Mouse (Mus musculus): ENCODE data around the gene Ppp1r15a.
"Not testable (repeated sequence)": the region's sequence is repeated elsewhere in the genome, so short reads cannot be mapped to it uniquely, and the experiment has no call there.

The Ppp1r15a gene

GRCm38 (mm10) chr7:45519345-45520120, 6.5 kb downstream of the Ppp1r15a start:
- DNase-seq (ENCODE audit: low read depth) = no peak

- no peak for DNase-seq (ENCODE audit: low read depth)
These were observed 7.5 kb downstream of the Ppp1r15a start for GRCm38 (mm10) chr7:45518618-45519017.

DNA sequence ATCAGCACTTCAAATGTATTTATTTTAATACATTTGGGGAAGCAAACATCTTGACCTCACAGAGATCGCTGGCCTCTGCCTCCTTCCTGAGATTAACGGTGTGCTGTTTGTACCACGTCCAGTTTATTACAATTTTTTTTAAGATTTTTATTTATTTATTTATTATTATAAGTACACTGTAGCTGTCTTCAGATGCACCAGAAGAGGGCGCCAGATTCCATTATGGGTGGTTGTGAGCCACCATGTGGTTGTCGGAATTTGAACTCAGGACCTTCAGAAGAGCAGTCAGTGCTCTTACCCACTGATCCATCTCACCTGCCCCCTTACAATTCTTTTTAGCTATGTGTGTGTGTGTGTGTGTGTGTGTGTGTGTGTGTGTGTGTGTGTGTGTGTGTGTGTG, 9.2 kb downstream of the Ppp1r15a start:
- DNase-seq (ENCODE audit: low read depth) = not testable (repeated sequence)

GRCm38 (mm10) chr7:45515436-45515835, 10.6 kb downstream of the Ppp1r15a start:
- peak; percentile 69 for DNase-seq (ENCODE audit: low read depth)

DNA sequence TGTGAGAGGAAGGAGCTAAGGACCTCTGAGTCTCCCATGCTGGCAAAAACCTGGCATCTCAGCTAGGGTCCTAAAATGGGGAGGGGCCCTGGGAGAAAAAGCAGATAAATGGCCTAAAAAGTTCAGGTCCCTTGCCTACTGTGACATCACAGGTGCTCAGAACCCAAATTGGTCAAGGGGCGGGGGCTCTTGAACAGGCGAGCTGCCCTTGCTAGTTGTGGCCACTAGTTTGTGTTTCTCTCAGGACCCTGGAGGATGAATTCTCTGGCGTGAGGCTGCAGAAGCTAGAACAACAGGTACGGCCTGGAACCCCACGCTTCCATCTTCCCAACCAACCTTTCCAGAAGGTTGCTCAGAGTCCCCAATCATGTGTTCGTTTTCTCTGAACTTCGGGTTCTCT, 11.7 kb downstream of the Ppp1r15a start:
- DNase-seq (ENCODE audit: low read depth) = no peak

DNA sequence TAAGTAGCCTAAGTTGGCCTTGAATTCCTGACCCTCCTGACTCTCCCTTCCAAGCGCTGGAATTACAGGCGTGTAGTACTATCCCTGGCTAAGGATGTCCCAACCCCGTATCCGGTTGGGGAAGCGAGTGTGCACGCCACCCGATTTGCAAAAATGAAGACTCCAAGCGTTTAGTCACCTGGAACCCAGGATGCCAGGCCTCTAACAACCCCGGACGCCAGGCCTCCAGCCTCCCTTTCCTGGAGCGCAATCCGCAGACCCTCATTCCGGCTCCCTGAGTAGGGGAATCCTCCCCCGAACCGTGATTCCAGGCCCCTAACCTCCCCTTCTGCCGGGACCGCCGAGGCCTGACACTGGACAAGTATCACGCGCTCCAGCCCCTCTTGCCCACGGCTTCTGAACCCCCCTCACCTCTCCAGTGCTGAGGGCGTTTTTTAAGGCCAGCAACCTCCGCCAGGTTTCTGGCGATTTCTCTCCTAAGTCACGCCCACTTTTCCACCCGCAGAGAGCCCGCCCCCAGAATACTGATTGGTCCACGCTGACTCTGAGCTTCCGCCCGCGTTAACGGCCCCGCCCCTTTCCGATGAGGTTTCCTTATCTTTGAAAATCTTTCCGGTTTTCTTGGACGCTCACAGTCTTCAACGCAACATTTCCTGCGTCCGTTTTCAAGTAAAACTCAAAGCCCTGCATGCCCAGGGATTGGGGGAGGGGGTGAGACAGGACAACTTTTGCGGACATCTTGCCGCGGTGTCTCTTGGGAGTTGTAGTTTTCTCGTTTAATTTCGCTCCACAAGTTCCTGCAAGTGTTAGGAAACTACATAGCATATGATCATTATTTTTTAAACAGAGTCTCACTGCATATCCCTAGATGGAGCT, 15.9 kb downstream of the Ppp1r15a start, which contains the start of gene Nucb1:
Gene Nucb1 (minus strand): TSS at position 495 of the 876 bp plus-strand sequence.
- DNase-seq (ENCODE audit: low read depth) = peak; percentile 95

DNA sequence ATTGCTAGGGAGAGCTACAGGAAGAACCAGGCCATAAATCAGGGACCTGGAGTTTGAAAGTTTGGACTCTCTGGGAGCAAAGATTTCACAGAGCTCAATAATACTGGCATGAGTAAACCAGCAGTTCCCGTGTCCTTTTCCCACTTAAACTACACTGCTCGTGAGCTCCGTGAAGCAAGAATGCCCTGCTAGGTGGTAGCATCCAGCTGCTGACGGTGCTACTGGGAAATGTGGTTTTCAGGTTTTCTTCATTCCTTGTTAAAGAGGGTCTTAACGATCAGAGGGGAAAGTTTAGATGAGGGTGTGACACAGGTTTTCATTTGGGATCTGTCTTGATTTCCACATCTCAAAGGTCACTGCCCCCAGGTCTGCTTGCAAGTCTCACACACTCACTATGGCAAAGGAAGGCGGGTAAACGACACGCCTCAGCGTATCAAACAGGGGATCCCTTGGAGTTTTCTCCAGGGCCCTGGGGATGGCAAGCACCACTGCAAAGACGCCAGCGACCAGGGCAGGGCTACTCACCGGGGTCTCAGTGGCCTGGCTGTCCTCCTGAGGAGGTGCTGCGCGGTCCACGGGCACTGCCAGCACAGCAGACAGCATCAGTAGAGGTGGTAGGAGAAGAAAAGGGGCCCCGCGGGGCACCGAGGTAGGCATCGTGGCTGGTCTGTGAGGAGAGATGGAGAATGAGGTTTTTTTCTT, 16.7 kb downstream of the Ppp1r15a start:
- no peak for DNase-seq (ENCODE audit: low read depth)

DNA sequence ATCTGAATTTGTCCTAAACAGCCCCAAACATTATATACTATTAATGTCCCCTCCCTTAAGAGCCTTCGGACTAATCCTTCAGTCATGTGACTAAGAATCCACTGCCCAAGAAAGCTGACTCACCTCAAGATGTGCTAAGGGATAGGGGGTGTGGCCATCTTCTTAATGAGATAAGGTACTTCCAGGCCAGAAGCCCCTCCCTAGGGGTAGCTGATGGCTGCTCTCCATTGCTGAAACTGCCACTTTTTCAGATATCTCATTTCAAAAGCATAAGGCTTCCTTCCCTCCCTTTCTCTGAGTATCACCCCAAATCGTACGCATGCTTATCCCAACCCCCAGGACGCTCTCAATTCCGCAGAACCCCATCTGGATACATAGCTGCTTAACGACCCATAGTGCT, 17.5 kb downstream of the Ppp1r15a start:
- no peak for DNase-seq (ENCODE audit: low read depth)

- DNase-seq (ENCODE audit: low read depth) = no peak
These were observed 18.5 kb downstream of the Ppp1r15a start for GRCm38 (mm10) chr7:45507583-45507982.

DNA sequence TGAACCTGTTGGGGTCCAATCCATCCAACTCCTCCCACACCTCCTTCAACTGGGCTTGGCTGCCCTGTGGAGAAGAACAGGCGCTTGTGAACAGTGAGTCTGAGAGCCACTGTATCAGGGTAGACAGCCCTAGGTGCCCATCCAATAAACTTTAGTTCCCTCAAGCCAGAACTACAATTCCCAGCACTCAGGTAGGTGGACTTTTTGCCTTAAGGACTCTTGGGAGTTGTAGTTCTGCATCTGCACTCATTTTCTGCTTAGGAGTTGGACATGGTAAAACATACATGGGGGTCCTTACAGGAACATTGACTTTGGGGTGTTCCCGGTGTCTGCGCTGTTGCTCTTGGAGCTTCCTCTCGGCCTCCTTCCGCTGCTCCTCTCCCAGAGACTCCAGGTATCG, 27.6 kb downstream of the Ppp1r15a start:
- DNase-seq (ENCODE audit: low read depth) = no peak

DNA sequence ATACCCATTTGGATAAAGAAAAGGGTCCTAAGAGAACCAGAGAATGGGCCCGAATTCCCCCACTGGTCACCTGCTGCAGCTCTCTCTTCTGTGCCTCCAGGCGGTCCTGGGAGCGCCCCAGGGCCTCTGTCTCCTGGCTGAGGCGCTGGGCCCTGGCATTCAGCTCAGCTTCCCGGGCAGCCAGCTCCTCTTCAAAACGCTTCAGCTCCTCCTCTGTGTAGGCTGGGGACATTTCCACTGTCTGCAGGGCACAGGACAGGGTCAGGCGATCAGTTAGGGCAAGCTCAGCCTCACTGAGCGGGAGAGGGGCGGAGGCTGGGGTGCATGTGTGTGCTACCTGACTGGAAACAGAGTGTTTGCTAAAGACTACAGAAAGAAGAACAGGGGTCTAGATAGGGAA, 31.5 kb downstream of the Ppp1r15a start:
- DNase-seq (ENCODE audit: low read depth) = no peak

DNA sequence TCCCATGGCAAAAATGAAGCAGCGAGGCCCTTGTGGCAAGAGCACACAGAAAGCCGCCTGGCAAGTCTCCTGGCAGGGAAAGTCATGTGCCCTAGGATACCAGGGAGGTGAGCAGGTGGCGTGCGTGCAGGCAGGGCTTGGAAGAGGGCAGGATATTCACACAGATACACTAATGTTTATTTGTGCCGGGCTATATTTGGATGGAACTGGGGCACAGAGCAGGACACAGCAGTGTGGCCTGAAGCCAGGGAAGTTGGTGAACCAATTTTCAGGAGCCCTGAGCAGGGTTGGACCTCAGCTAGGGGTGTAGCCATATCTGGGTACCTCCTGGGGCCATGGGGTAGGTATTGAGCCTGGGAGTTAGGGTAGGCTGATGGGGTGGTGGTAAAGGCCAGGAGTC, 33.1 kb downstream of the Ppp1r15a start:
- no peak for DNase-seq (ENCODE audit: low read depth)

- no peak for DNase-seq (ENCODE audit: low read depth)
These were observed 33.7 kb downstream of the Ppp1r15a start for GRCm38 (mm10) chr7:45492225-45492844.

GRCm38 (mm10) chr7:45491264-45491663, 34.8 kb downstream of the Ppp1r15a start:
- no peak for DNase-seq (ENCODE audit: low read depth)

GRCm38 (mm10) chr7:45490822-45491221, 35.2 kb downstream of the Ppp1r15a start:
- no peak for DNase-seq (ENCODE audit: low read depth)

DNA sequence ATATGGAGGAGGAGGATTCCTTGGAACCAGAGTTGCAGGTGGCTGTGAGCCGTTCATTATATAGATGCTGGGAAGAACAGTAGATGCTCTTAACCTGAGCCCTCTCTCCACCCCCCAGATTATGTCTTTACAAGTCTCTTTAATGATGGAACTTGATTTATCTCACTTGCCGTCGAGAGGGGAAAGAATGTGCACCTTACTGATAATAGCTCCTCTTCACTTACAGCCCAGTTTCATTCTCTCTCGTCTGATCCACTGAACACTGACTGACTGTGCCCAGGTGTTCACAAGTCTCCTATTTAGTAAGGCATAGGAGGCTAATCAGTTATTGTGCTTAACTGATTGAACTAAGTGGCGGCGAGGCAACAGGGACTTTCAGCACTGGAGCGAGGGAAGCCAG, 36.5 kb downstream of the Ppp1r15a start:
- no peak for DNase-seq (ENCODE audit: low read depth)

- DNase-seq (ENCODE audit: low read depth) = no peak
These were observed 37.5 kb downstream of the Ppp1r15a start, which contains the start of gene Dhdh for GRCm38 (mm10) chr7:45488293-45489204. Gene Dhdh, minus strand, starts transcription at chr7:45488805.

- DNase-seq (ENCODE audit: low read depth) = no peak
These were observed 38.2 kb downstream of the Ppp1r15a start for GRCm38 (mm10) chr7:45487861-45488292.

DNA sequence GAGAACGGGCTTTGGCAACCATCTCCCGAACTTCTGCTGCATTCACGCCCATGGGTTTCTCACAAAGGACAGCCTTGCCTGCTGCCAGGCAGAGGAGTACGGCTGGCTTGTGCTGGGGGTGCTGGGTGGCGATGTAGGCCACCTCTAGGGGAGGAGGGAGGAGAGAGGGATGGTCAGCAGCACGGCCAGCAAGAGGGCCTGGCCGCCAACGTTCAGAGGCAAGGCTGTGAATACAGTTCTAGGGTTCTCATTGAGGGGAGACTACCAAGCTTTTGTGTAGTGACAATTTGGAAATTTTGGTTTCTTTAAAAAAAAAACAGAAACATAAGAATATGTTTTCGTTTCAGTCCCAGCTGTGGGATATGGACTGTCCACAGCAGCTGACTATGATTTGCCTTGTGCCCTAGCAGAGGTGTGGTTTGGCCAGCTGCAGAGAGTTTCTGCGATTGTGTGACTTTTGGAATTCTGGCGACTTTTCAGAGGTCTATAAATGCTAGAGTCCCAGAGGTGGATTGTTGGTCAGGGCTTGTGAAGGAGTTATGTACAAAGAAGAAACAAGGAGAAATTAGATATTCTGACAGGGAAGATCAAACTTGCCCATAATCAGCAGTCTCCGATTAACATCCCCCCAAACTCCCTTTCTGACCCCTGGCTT, 39.2 kb downstream of the Ppp1r15a start, which contains the start of gene Gm45808:
Gene Gm45808 (minus strand): TSS at position 51 of the 655 bp plus-strand sequence.
- no peak for DNase-seq (ENCODE audit: low read depth)

- no peak for DNase-seq (ENCODE audit: low read depth)
These were observed 39.9 kb downstream of the Ppp1r15a start for GRCm38 (mm10) chr7:45486158-45486557.

Data from c-Kit-positive CD71-negative TER-119-negative erythroid progenitor cells, embryonic 14.5 days (primary cell).